Mouse (Mus musculus): Measurements from ENCODE around the gene Fam133b.

Fam133b gene

DNA sequence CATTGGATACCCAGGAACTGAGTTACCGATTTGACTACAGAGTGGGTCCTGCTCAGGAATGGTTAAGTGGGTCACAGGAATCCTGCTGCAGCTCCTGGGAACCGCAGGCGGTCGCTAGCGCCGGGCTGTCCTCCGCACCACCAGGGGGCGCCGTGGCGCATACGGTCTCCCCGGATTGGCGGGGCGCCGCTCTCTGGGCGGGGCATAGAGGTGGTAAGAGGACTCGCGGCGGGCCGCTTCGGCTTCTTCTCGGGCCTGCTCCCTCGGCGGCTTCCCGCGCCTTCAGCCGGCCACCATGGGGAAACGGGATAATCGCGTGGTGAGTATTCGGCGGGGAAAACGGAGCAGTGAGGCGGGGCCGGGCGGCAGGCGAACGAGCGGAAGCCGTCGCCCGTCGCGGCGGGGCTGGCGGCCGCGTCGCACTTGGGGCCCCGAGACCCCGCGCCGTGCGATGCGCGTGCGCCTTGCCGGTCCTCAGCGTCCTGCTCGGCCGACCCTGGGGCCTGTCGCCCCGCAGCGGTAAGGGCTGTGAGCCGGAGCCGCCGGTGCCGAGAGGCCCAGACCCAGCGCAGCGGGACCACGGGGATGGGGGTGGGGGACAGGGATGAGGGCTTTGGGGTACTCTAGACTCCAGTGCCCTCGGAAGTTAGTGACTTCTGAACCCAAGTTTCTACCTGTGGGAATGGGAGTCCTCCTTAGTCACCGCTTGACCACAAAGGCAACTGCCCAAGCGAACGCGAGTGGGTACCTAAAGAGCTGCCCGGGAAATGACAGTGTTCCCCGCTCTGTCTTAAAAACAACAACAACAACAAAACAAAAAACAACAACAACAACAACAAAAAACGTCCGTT, at the start of gene Fam133b:
Gene Fam133b (plus strand): TSS at position 205 of the 851 bp plus-strand sequence.
- peak; percentile 96 for DNase-seq (ENCODE audit: low spot score)

DNA sequence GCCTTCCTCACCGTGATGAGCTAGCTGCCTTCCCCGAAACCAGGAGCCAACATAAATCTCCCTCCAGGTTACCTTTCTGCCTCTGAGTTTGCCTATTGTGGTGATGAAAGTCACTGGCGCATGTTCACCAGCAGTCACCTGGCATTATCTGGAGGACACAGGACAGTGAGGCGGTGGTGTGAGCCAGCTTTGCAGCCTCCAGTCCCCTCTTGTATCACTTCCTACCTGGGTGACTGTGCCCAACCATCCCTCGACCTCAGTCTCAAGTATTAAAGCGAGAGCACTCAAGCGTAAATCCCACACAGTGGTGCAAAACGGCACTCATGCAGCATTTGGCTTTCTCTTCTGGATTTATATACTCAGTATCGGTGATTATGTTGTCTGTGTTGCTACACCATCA, 49.7 kb upstream of the Fam133b start:
- no peak for DNase-seq (ENCODE audit: low spot score)

DNA sequence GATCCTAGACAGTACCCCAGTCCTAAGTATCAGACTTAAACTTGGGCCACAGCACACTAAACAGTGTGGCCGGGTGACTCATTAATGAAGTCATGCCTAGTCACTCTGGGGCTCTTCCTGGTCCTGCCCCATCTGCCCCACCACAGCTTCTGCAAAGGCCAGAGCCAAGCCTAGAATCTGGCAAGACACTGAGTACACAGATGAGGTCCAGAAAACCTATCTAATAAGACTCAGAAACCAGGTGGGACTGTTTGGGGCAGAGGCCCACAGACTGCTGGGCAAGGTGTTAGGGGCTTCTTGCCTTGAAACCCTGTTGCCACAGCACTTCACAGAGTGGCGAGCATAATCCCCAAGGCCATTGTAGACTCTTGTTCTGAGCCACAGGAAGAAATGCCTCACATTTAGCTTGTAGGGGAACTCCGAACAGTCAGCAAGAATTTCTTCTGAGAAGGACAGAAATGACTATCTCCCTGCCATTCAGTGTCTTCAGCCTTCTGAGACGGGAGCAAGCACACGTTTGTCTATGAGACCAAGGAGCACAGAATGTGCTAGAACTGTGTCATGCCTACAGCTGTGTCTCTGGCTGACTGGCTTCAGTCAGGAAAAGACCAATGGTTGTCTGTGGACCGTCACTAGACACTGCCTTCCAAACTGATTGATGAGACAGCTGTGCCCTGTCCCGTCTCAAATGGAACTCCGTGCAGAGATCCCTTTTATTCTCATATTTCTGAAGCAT, 49.0 kb upstream of the Fam133b start:
- DNase-seq (ENCODE audit: low spot score) = no peak

DNA sequence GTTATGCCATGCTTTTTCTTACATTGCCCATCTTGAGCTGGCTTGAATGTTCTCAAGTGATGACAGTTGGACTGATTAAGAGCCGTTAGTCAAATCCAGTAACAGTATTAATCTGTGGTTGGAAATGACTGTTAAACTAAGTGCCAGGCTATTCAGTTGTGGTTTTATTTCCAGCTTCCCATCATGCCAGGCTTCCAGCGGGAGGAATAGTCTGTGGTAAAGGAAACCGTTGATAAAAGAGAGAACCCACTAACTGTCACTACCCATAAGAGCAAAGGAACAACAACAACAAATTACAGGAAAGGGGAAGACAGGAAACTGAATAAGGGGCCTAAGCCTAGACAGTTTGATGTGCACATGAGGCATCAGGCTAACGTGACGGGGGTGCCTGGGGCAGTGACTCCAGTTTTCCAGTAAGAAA, 46.1 kb upstream of the Fam133b start:
- no peak for DNase-seq (ENCODE audit: low spot score)

DNA sequence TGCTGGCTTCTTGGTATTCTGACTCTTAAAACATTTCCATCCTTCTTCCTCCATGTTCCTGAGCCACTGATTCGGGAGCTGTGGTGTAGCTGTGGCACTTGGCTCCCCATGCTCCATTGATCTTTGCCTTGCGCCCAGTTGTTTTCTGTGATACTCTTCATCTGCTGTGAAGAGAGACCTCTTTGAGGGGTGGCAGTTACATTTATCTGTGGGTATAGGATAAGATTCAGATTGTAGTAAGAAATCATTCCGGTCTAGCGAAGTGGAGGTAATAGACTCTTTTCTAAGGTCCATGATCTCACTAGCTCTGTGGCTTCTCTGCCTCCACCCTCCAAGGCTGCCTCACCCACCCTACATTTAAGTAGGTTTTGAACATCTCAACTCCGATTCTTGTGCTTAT, 43.3 kb upstream of the Fam133b start:
- no peak for DNase-seq (ENCODE audit: low spot score)

DNA sequence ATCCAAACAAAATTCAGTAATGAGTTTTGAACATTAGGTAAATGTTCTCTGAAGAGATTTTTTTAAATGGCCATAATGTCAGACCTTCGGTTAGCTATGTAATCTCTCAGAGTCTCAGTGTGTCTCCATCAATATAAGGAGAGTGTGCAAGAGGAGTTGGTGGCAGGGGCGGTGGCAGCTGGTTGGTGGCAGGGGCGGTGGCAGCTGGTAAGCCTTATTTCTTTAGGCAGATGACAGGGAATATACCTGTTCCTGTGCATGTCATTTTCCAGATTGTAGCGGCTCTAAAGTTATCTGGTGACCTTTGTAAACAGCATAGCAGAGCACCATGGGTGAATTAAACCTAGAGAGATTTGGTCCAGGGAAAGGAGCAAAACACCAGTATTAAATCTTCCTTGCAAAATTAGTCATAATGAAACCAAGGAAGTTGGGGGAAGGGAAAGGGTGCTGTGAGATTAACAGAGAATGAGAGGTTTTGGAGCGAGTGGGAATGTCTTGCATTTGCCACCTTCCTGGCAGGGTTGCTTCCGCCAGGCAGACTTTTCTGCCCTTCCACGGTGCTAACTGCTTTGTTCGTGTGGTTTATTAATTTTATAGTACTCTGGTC, 42.6 kb upstream of the Fam133b start:
- no peak for DNase-seq (ENCODE audit: low spot score)

DNA sequence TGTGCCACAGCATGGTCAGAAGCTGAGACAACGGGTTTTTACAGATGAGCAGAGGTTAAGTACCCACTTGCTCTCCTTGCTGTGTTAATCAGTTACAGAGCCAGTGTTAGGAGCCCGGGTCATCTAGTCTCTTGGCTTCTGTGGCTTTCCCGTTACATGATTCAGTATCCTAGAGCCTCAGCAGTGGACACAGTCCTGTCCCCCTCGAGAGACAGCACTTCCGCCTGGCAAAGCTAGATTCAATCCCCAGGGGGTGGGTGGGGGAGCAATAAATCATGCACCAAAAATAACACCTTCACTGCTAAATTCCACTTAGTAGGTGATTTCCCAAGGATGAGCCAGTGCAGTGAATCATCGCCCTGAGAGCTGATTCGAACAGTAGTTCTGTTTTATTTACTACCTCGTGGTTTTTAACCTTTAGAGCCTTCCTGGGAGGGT, 42.0 kb upstream of the Fam133b start:
- DNase-seq (ENCODE audit: low spot score) = no peak

DNA sequence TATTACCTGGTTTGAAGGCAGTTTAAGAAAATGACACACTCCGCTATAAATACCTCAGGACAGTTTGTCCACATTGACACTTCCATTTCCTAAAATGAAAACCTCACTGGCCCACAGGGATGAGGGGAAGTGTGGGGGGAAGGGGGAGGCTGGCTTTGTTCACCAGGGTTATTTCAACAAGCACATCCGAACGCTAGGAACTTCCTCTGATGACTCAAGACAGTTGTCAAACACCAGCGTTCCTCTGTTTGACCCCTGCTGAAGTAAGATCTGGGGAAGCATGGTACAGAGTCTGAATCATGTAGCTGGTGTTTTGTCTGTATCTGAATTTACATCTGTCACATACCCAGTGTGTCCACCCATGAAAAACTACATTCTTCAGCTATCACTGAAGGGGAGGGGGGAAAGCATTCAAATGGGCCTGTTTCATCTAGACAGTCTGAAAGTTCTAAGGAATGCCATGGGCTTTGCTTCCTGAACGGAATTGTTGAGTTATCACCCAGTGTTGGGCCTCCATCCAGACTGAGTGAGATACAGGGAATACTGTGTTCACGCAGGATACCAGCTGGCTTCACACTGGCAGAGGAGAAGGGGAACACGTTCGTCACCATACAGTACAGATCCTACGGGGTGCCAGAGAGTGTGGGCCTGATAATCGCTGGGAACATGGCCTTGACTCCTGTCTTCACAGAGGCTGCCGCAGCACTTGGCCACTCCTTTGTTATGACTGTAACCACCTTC, 40.9 kb upstream of the Fam133b start:
- DNase-seq (ENCODE audit: low spot score) = peak; percentile 60

DNA sequence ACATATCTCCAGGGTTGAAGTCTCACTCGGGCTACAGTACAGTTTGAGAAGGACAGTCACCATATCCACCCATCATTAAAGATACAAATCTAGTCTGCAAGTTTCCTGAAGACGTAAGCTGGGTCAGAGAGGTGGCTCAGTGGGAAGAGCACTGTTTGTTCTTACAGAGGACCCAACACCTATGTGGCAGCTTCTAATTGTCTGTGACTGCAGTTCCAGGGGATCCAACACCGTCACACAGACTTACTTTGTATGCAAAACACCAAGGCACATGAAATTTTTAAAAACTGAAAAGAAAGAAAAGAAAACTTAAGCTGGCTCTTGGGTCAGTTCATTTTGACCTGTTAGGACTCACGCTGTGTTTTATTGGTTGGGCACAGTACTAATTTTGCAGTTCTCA, 40.3 kb upstream of the Fam133b start:
- DNase-seq (ENCODE audit: low spot score) = no peak

DNA sequence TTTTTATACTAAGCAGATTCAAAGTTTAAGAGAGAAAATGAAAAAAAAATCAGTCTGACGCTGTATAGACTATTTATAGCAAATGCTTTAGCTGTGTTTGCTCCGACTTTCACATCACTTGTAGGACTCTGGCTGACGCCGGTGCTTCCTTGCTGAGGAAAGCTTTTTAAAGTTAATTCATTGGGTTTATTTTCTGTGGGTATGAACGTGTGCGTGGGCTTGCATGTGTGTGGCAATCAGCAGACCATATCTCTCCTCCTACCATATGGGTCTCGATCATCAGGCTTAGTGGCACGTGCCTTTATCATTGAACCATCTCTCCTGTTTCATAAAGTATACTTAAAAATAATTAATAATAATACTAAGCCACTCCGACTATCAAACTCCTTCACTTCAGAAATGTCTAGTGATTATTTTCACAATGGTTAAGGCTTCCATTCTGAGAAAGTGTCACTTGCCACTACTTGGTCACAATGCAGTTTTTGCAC, 39.8 kb upstream of the Fam133b start:
- no peak for DNase-seq (ENCODE audit: low spot score)

DNA sequence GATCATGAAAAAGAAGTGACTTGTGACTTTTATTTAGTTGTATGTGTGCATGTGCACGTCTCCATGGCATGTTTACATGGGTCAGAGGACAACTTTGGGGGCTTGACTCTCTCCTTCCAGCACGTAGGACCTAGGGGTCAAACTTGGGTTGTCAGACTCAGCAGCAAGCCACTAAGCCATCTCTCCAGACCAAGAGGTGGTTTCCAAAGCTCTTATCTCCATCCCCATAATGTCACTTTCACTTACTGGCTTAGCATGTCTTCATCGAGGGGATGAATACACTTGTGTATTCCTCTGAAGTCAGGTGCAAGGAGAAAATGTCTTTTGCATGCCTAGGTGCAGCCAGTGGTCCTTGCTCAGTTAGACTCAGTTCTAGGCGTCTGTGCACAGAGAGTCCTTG, 39.2 kb upstream of the Fam133b start:
- no peak for DNase-seq (ENCODE audit: low spot score)

DNA sequence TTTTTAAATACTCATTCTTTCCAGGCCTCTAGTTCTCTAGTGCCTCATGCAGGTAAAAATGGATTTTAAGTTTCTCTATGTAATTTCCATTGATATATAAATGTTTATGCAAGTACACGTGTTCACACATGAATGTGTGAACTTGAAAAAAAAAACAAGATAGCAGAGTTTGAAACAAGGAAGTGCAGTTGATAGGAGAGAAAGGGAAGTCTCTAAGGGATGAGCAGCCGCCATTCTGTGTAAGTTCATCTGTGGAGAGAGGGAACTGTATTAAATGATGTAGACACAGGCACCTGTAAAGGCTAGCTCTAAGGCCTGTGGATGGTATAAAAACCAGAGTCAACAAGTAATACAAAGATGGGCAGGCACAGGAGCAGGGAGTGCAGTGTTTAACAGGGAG, 38.1 kb upstream of the Fam133b start:
- DNase-seq (ENCODE audit: low spot score) = no peak

DNA sequence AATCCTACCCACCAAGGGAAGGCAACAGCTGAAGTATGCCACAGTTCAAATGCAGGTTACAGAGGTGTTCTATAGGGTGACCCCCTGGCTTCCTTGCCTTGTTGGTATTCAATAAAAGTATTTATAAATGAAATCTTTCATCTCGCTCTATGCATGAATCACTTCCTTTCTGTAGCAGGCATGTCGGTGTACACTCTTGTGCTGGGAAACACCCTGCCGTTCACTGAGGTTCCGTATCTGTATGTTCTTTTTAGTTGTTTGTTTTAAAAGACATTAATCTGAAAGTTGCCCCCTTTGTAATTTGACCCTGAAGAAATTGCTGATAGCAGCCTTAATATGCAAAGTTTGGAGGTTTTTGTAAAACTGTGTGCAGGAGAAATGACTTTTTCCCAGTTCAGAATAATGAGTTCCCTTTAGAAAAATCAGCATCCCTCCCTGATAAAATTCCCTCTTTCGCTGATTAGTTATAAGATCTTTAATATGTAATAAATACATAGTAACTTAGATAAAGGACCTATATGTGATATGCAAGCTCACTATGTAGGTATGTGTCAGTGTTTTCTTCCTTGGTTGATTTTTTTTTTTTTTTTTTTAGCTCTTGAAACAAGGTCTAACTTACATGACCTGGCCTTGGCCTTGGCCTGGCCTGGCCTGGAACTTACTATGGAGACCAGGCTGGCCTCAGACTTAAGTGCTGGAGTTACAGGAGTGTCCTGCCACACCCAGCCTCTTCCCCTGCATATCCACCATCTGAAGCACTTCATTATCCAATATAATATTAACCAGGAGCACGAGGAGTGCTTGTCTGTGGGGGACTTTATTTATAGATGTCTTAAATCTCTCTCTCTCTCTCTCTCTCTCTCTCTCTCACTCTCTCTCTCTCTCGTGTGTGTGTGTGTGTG, 34.9 kb upstream of the Fam133b start:
- no peak for DNase-seq (ENCODE audit: low spot score)

DNA sequence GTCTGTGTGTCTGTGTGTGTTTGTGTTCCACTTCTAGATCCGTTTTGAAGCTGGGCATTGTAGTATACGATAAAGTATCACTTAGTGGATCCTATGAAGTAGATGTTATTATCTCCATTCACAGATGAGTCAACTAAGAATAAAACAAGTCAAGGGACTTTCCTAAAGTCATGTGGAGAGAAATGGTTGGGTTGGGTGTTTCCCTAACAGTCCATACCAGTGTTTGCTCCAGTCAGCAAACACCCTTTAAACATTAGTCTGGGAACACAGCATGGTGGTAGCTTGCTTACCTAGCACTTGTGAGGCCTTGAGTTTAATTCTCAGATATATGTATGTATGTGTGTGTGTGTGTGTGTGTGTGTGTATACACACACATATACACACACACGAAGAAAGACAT, 34.1 kb upstream of the Fam133b start:
- no peak for DNase-seq (ENCODE audit: low spot score)

DNA sequence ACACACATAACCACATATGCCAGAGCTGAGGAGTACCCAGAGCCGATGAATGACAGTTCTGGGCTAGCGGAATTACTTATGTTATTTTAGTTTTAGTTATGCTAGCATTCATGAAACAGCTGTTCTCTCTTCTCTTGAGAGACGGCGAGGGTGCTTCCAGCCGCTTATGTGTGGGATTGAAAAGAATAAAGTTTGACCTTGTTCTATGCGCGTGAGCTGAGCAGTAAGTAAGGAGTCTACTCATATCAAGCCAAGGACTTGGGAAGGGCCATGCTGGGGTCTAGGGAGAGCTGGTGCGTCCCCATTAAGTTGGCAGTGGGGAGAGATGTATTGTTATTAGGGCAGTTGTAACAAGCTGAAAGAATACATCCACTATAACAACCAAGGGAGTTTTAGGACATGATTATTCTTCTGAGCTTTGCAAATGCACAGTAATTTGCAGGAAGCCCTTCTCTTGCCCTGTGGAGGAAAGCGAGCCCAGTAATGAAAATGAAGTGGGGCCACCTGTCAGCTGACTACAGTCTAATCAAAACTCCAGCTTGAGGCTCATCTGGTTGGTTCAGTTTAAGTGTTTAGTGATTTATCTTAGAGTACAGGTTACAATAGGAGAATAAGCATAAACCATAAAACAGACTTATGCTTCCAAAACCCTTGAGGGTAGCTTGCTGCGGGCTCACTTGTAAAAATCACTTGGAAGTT, 32.4 kb upstream of the Fam133b start:
- DNase-seq (ENCODE audit: low spot score) = no peak

DNA sequence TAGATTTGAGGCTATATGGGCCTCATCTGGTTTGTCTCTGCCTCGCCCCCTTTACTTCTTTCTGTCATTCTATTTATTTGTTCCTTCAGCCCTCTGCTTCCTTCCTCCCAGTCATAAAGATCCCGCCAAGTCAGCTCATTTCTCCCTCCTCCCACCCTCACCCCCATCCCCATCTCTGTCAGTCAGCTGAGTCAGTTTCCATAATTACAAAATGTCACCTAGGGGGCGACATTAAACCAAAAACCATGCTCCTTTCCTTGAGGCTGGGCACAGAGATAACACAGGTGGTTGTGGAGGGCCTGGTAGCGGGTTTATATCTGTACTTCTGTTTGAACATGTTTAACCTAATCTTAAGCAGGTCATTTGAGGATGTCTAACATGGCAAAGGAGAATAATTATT, 31.0 kb upstream of the Fam133b start:
- no peak for DNase-seq (ENCODE audit: low spot score)

DNA sequence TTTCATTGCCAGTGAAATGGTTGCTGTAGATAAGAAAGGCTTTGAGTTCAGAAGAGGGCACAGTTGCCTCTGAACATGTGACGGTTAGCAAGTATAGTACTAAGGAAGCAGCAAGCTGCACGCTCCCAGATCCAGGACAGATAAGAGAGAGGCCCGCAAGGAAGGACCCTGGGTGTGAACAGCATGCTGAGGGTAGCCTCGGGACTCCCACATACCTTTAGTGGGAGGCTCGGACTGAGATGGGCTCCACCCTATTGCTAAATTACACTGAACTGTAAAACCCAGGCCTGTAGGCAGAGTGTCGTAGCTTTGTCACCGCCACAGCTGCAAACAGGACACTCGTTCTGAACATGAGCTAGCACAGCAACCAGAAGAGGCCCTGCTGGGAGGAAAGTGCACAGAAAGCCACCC, 28.7 kb upstream of the Fam133b start:
- no peak for DNase-seq (ENCODE audit: low spot score)

DNA sequence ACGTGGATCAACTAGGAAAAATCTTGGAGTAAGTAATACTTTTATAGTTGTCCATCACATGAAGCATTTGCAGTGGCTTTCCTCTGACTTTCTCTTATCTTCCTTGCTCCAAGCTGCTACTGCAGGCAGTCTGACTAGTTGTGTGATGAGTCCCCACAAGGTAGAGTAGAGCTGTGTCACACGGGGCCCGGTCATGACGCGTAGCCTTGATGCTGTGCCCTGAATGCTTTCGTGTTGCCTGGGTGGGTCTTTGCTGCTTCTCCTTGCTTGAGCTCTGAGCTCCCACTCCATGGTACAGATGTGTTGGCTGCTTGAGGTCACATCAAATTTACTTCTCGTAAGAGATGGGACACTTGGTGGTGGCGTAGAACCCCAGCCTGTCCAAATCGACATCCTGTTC, 28.2 kb upstream of the Fam133b start:
- DNase-seq (ENCODE audit: low spot score) = no peak

DNA sequence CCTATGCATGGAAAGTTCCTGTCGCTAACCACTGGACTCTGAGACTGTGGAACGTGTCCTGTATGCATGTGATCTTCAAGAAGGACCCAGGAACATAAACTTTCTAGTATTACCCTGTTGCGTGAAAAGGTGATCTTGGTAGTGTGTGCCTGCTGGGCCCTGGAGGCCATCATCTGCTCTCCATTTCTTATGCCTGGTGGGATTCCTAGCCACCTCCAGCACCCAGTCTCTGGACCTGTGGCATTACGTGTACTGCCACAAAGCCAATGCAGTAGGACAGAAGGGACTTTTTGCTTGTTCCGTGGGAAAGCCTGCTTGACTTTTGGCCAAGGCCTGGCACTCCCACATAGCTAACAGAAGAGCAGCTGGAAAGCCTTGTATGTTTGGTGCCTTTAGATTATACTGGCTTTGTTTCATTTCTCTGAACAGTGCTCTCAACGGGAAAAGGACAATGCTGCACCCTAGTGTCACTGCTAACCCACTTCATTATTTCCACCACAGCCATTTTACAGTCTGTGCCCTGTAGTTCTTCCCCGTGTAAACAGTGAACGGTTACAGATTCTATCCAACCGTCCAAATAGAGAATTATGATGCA, 27.1 kb upstream of the Fam133b start:
- DNase-seq (ENCODE audit: low spot score) = peak; percentile 48

Data from layer of hippocampus, adult 11-12 months (tissue).